Mouse (Mus musculus) cortical plate, adult 2 months (tissue): ENCODE data around the gene Adh6a.

ENCODE experiments used
- CTCF ChIP-seq: fragments of 200-500 bp; IDR thresholded peaks from 2 replicates; pipeline ENCODE4 v1.5.1; 2011; ENCODE audit warnings: mild to moderate bottlenecking, control low read depth, low read length; ENCODE audit not compliant: insufficient read depth; ENCODE audit errors: extremely low read depth
- POLR2A ChIP-seq: fragments of 200-500 bp; IDR thresholded peaks from 2 replicates; pipeline ENCODE4 v1.6.1; 2011; ENCODE audit warnings: mild to moderate bottlenecking, low read length, control low read depth; ENCODE audit not compliant: insufficient read depth; ENCODE audit errors: extremely low read depth

GRCm38 (mm10) chr3:138366181-138366580 is 53.1 kb downstream of the Adh6a start:
- TF ChIP-seq POLR2A, result no peak
- TF ChIP-seq CTCF, result no peak
